ENCODE assay signal across 9 mouse cellular contexts in the genomic region with DNA sequence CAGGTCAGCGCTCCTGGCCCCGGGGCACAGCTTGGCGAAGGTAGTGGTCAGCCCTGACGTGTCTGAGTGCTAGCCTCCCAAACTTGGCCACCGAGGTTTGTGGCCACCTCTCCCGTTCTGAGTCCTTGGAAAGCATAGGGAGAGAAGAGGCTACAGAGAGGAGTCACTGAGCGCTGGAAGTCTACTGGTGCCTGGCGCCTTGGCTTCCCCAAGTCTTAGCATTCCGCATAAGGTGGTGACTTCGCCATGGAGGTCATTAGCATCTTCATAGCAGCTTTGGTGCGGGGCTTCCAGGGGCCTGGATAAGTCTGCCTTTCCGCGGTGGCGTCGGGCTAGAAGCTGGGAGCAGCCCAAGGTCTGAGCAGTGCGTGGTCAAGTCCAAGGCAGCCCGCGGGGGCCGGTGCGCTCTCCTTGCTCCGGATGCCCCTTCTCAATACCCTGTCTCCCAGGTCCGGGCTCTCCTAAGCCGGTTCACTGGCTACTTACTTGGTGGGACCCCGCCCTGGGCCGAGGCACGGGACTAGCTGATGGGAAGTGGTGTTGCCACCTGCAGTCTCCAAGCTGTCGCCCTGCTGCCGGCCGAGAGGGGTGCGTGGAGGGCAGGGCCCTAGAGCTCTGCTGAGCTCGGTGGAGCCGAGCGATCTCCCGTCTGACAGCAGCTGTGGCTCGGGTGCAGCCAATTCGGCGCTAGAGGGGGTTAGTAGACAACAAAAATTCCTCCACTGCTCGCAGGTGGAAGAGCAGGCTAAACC. TPM values are rescaled to one million over a fixed set of nuclear protein-coding genes. Genes with fewer than 3 reads are reported as not detected.
DNase-seq lines count a peak whose midpoint lies in the region; ATAC-seq and TF ChIP-seq lines count a peak whose summit lies in the region.
"Had no signal": no experiment of that assay in that cellular context is flagged by ENCODE, and none has a peak within 500 bp of the region (broad histone marks: within the 10 kb centered on the region; RNA-seq: fewer than 3 reads in every experiment).

No protein-coding gene starts in this region.

- H3K4me1 ChIP-seq in heart, embryonic 10.5 days, result peaks cover 18% of the 10 kb centered on the region
- peaks cover 21% of the 10 kb centered on the region for H3K4me1 ChIP-seq in embryonic facial prominence, embryonic 15.5 days
- H3K4me1 ChIP-seq in limb, embryonic 14.5 days (ENCODE audit: control insufficient read depth, insufficient read depth, low read length), result peaks cover 10% of the 10 kb centered on the region

- H3K4me3 ChIP-seq in heart, embryonic 10.5 days, result peak overlapping the region; percentile 61
- peak overlapping the region; percentile 46 for H3K4me3 ChIP-seq in embryonic facial prominence, embryonic 15.5 days (replicated peaks)
- peak overlapping the region; percentile 44 for H3K4me3 ChIP-seq in limb, embryonic 14.5 days (replicated peaks; ENCODE audit: low read length)

- DNase-seq in heart, embryonic 10.5 days (ENCODE audit: low spot score), result peak; percentile 76
- no peak for DNase-seq in heart, adult 18-20 months
- peak; percentile 54 for DNase-seq in adrenal gland, postnatal 14 days
- DNase-seq in hindlimb bud, embryonic 11.5 days (ENCODE audit: extremely low spot score, low read depth, low spot score), result peak; percentile 16
- peak; percentile 77 for DNase-seq in limb, embryonic 14.5 days (ENCODE audit: low spot score)
- peak; percentile 77 to 80 for DNase-seq in right cerebral cortex, adult 2 months (ENCODE audit: low spot score in 2 of 2)
- no peak for DNase-seq in spleen, postnatal 10 days (ENCODE audit: low spot score in 2 of 2)

- no peak overlapping the region for H3K9ac ChIP-seq in embryonic facial prominence, embryonic 15.5 days
- peak overlapping the region; percentile 29 for H3K9ac ChIP-seq in limb, embryonic 14.5 days (ENCODE audit: low read depth, low read length, severe bottlenecking)

- TF ChIP-seq POLR2A in limb, embryonic 14.5 days (IDR thresholded peaks at IDR 0.05; ENCODE audit: borderline replicate concordance, extremely low read depth, insufficient read depth, insufficient read length), result no peak

- H3K27me3 ChIP-seq in heart, embryonic 10.5 days (ENCODE audit: insufficient read depth, poor library complexity, severe bottlenecking), result peaks cover 34% of the 10 kb centered on the region
- peaks cover 29% of the 10 kb centered on the region for H3K27me3 ChIP-seq in embryonic facial prominence, embryonic 15.5 days
- peaks cover 29% of the 10 kb centered on the region for H3K27me3 ChIP-seq in limb, embryonic 14.5 days (ENCODE audit: control insufficient read depth, insufficient read depth, low read length)

- no peak overlapping the region for H3K27ac ChIP-seq in heart, embryonic 10.5 days
- H3K27ac ChIP-seq in embryonic facial prominence, embryonic 15.5 days (replicated peaks), result no peak overlapping the region
- H3K27ac ChIP-seq in limb, embryonic 14.5 days (replicated peaks; ENCODE audit: low read depth, low read length), result no peak overlapping the region

- H3K36me3 ChIP-seq in heart, embryonic 10.5 days, result no peaks in the 10 kb centered on the region
- no peaks in the 10 kb centered on the region for H3K36me3 ChIP-seq in embryonic facial prominence, embryonic 15.5 days
- H3K36me3 ChIP-seq in limb, embryonic 14.5 days (ENCODE audit: control insufficient read depth, insufficient read depth, low read length), result no peaks in the 10 kb centered on the region

- H3K4me2 ChIP-seq in embryonic facial prominence, embryonic 15.5 days (replicated peaks), result peak overlapping the region; percentile 89
- H3K4me2 ChIP-seq in limb, embryonic 14.5 days (replicated peaks; ENCODE audit: low read depth, low read length, severe bottlenecking), result peak overlapping the region; percentile 86

- under 1% methylated on average over 38 of the region's 38 CpGs for WGBS in heart, embryonic 10.5 days
- under 1% methylated on average over 38 of the region's 38 CpGs for WGBS in embryonic facial prominence, embryonic 15.5 days
- 1% methylated on average over 38 of the region's 38 CpGs for WGBS in limb, embryonic 14.5 days

- peak; percentile 84 for ATAC-seq in embryonic facial prominence, embryonic 15.5 days (ENCODE audit: insufficient number of reproducible peaks, low FRiP score, low TSS enrichment, low read depth)
- ATAC-seq in limb, embryonic 14.5 days (ENCODE audit: low FRiP score, low read depth), result peak; percentile 66

- H3K9me3 ChIP-seq in heart, embryonic 10.5 days, result no peaks in the 10 kb centered on the region
- no peaks in the 10 kb centered on the region for H3K9me3 ChIP-seq in embryonic facial prominence, embryonic 15.5 days (replicated peaks)
- H3K9me3 ChIP-seq in limb, embryonic 14.5 days (ENCODE audit: control insufficient read depth, low read length), result no peaks in the 10 kb centered on the region

RNA-seq across cellular contexts. Expression of gene Epha6, which starts 0.7 kb away (rescaled TPM):
- polyA plus RNA-seq in heart, embryonic 10.5 days (2016; fragmentation: Nextera tagmentation; extraction: Ambion mirVana), result 0.11 and 0.46 TPM in 2 replicates
- not detected for total RNA-seq in heart, adult 18-20 months (2021)
- total RNA-seq in adrenal gland, postnatal 14 days (2021), result not detected in 2 replicates
- polyA plus RNA-seq in embryonic facial prominence, embryonic 15.5 days (2015; fragmentation: Nextera tagmentation; extraction: Ambion mirVana), result 0.59 and 0.77 TPM in 2 replicates
- polyA plus RNA-seq in limb, embryonic 14.5 days (2012; rRNA removed), result 0.35 and 0.41 TPM in 2 replicates
- 0.67 and 1.3 TPM in 2 replicates for polyA plus RNA-seq in limb, embryonic 14.5 days (2014; fragmentation: Nextera tagmentation; extraction: Ambion mirVana)
- polyA plus RNA-seq: gonadal fat pad, adult 2 months had no signal

Comparison
In these comparisons a context has a peak if more than half of its experiments do, and no peak if none do; other contexts are left out.
1. DNase-seq: peak in heart, embryonic 10.5 days (single experiment), adrenal gland, postnatal 14 days (single experiment), hindlimb bud, embryonic 11.5 days (single experiment), limb, embryonic 14.5 days (single experiment) and right cerebral cortex, adult 2 months (2 of 2); none in heart, adult 18-20 months (0 of 2) and spleen, postnatal 10 days (0 of 2).
2. Peak in every context shown above with its lines, with median percentiles within 50 percentile points of each other: H3K4me3 ChIP-seq.